Mouse (Mus musculus): ENCODE data around the gene Tmem121b. TPM values are rescaled to one million over a fixed set of nuclear protein-coding genes. Genes with fewer than 3 reads are reported as not detected.

Tmem121b gene
- total RNA-seq, 2 experiments from 2014 or later = 0.13 to 0.15 TPM

DNA sequence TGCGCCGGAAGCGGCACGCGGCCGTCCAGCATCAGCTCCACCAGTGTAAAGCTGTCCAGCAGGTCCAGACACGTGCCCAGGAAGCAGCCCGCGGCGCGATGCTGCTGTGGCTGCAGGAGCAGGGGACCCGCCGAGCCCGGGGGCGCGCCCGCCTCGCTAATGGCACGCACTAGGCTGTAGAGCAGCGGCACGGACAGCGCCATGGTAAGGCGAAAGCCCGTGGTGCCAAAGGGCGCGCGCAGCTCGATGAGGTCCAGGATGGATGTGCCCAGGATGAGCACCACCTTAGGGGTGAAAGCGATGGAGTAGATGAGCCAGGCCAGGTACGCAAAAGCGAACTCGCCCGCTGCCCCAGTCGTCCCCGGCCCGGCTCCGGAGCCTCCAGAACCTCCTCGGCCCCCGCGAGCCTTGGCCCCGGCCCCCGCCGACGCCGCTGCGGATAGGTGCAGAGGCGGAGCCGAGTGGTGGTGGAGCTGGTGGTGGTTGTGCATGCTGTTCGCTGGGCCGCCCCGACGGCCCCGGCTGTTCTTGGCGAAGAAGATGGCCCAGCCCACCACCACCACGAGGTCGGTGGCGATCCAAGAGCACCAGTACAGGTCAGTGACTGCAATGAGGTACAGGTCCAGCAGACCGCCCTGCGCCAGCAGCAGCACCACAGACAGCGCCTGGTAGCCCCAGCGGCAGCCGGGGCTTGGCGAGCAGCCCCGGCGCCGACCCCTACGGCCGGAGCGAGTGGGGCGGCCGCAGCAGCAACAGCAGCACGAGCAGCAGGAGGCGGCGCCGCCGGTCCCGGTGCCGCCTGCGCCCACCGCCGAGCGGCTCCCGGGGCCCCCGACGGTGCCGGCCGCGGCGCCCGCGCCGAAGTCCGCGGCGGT lies 871 bp downstream of the Tmem121b start:
- no peak for DNase-seq (ENCODE audit: low spot score in 2 of 2)

DNA sequence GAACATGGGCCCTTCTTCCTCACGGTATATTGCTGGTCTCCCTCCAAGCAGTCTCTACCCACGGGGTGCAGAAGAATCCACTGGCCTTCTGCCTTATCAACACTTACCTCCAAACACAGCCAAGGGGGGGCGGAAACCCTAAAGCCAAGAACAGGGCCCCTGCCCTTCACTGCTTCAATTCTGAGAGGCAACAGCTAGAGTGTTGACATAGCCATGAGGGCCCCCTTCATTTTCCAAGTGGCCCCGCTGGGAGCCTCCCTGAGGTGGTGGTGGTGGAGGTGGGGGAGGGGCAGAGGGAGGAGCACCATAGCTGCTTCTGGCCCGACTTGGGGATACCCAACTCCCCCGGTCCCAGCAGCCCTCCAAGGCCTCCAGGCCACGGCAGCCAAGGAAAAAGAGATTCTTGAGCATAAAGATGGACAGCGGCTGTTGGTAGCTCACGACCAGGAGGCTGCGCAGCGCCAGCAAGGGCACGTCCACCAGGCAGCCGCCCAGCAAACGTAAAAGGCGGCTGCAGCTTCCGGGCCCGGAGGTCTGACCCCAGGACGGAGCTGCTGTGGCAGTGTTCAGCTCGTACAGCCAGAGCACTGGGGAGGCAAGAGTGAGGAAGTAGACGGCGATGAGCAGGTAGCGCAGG lies 1.6 kb downstream of the Tmem121b start:
- DNase-seq (ENCODE audit: low spot score in 2 of 2) = no peak

DNA sequence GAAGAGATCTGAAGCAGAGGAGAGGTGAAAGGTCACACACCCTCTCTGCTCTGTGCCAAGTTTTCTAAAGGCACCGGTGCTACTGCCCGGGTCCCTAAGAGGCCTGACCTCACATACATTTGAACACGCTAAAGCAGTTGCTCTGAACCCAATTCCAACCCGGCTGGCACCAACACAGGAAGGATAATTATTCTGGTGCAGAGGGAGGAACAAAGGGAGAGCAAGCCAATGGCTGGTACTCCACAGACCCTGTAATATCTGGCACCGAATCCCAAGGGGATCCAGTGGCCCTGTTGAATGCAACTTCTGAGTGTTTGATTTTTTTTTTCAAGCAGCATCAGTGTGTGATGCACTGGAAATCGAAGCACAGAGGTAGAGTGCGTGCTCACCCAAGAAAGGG lies 2.5 kb downstream of the Tmem121b start:
- DNase-seq (ENCODE audit: low spot score in 2 of 2) = no peak

DNA sequence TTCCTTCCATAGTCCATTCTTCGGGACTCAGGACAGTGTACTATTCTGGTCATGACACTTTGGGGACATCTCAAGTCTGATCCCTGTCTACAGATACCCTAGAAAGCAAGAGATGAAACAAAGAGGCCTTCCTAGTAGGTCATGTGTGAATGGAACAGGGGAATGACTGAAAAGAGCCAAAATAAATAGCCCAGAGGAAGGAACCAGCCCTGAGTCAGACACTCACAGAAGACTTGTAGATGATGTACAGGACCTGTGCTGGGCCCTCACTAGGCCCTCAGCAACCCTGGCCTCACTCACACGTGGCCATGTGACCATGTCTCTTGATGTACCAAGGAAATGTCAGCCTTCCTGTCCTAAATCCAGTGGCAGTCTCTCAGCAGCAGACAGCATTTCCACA lies 4.1 kb downstream of the Tmem121b start:
- DNase-seq (ENCODE audit: low spot score in 2 of 2) = no peak

DNA sequence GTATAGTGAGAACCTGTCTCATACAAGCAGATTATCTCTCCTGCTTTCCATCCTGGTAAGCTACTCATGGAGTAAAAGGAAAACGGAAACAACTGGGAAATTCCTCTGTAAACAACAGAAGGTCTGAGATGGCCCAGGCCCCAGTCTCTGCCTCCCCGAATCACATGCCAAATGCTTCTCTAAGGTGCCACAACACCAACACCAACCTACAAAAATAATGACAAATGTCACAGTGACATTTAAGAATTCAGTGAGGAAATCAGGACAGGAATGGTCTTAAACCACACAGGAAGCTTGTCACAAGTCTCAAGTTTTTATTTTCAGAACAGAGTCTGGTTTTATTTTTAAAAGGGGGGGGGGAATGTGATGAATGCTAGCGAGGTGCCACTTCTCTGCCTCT lies 5.0 kb downstream of the Tmem121b start:
- no peak for DNase-seq (ENCODE audit: low spot score in 2 of 2)

DNA sequence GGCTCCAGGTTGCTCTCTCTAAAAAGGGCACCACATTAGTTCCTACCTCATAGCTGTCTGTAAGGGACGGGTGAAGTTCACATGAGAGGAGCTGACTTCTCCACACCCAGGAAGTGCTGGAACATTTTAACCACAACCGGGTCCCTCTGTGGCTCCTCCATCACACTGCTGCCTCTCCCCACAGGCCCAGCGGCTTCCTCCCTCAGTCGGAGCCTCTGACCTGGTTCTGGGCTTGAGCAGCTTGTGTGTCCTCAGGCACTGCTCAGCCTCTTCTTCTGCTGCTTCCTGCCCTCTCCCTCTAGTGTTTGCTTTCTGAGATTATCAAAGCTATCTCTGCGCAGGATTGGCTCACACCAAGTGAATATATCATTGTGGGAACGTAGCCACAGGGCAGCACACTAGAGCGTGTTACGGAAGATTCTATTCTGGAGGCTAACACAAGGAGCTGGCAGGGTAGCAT lies 7.5 kb downstream of the Tmem121b start:
- no peak for DNase-seq (ENCODE audit: low spot score in 2 of 2)

DNA sequence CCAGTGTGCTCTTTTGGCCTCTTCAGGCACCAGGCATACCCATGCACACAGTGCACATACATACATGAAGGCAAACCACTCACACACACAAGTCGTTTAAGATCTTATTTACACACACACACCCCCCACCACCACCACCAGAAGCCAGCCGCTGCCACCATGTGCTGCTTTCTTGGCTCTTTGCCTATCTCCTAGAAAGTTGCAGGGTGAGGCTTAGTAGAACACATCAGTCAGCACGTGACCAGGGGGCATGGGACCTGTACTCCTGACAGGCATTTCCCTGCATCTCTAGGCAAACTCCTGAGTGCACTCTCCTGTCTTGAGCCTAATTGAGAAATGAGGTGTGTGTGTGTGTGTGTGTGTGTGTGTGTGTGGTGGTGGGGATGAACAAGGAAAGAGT lies 8.6 kb downstream of the Tmem121b start:
- DNase-seq (ENCODE audit: low spot score in 2 of 2) = no peak

DNA sequence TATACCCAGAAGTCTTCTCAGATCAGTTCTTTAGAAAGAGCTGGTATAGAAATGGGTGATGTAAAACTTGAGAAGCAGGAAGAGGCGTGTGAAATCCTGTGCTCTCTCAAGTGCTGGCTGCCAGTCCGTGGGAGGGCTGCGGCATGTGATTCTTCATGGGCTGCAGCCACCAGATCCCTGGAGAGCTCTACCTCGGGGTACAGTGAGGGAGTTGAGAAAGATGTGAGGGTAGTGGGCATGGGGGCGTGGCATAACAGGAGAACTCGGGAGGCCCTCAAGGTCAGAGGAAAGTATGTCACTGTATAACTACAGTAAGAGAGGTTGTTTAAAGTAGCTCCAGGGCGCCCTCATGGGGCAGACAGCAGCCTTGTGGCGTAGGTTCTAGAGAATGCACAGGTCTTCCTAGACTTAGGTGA lies 10.4 kb downstream of the Tmem121b start:
- DNase-seq (ENCODE audit: low spot score in 2 of 2) = no peak

DNA sequence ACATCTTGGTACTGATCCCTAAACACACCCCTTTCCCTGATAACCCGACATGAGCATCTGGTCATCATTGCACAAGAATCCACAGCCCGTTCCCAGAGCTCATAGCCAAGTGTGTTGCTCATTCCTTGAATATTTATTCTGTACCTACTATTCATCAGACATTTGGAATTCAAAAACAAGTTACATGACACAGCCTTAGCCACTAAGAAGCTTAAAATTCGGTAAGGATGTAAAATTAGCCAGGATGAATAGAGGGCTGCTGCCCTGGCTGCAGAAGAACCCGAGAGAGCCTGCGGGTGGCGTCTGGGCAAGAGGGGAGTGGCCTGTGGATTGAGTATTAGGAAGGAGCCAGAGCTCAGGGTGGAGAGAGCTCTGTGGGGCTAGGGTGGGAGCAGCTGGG lies 10.9 kb downstream of the Tmem121b start:
- peak in 1 of 2 experiments; percentile 16 for DNase-seq (ENCODE audit: low spot score in 2 of 2)

DNA sequence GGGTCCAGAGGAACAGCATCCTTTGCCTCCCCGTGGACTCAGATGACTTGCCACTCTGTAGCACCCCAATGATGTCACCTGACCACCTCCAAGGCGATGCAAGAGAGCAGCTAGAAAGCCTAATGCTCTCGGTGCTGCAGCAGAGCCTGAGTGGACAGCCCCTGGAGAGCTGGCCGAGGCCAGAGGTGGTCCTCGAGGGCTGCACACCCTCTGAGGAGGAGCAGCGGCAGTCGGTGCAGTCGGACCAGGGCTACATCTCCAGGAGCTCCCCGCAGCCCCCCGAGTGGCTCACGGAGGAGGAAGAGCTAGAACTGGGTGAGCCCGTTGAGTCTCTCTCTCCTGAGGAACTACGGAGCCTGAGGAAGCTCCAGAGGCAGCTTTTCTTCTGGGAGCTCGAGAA lies 11.6 kb downstream of the Tmem121b start:
- DNase-seq (ENCODE audit: low spot score in 2 of 2) = no peak

DNA sequence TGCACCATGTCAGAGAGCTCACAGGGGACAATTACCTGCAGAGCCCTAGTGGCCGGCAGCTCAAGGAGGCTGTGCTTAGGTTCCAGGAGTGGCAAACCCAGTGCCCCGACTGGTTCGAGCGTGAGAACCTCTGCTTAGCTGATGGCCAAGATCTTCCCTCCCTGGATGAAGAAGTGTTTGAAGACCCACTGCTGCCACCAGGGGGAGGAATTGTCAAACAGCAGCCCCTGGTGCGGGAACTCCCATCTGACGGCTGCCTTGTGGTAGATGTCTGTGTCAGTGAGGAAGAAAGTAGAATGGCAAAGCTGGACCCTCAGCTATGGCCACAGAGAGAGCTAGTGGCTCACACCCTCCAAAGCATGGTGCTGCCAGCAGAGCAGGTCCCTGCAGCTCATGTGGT lies 12.1 kb downstream of the Tmem121b start:
- DNase-seq (ENCODE audit: low spot score in 2 of 2) = peak in 1 of 2 experiments; percentile 15

DNA sequence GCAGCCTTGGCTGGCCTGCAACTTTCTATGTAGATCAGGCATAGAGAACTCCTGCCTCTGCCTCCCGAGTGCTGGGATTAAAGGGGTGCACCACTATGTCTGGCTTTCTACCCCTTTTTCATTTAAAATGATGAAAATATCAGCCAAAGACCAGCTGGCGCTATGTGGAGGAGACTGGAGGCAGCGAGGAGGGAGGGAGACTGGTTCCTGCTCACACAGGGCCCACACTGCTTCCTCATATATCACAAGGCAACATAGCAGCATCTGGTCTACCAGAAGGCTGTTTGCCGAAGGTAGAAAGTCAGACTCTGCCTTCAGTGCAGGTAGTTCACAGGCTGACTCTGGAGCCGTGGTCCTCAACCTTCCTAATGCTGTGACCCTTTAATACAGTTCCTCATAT lies 13.2 kb downstream of the Tmem121b start:
- no peak for DNase-seq (ENCODE audit: low spot score in 2 of 2)

DNA sequence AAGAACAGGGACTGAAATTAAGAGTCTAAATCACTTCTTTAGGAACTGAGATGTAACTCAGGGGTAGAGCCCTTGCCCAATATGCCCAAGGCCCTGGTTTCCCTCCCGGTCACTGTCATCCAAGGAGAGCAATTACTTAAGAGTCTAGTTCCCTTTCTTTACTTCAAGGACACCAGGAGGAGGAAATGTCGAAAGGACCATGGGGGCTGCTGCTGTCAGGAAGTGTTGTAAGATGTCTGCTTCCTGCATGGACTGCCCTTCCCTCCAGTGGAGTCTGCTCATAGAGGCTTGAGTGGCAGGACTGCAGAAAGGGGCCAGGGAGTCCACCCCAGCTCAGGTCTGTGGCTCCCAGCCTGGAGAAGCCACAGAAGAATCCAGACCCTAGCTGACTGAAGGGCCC lies 14.3 kb downstream of the Tmem121b start:
- no peak for DNase-seq (ENCODE audit: low spot score in 2 of 2)

DNA sequence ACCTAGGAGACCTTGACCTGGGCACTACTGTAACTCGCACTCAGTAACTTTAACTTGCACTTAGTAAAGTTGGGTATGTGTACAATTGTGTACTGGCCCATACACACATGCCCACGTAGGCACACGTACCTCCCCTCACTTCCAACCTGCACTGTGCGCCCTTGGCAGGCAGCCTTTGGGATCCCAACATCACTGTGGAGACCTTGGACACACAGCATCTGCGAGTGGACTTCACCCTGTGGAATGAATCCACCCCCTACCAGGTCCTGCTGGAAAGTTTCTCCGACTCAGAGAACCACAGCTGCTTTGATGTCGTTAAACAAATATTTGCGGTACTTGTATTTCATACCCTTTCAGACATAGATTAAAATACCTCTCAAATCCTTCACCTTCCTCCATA lies 18.3 kb downstream of the Tmem121b start:
- DNase-seq (ENCODE audit: low spot score in 2 of 2) = peak in 1 of 2 experiments; percentile 12

DNA sequence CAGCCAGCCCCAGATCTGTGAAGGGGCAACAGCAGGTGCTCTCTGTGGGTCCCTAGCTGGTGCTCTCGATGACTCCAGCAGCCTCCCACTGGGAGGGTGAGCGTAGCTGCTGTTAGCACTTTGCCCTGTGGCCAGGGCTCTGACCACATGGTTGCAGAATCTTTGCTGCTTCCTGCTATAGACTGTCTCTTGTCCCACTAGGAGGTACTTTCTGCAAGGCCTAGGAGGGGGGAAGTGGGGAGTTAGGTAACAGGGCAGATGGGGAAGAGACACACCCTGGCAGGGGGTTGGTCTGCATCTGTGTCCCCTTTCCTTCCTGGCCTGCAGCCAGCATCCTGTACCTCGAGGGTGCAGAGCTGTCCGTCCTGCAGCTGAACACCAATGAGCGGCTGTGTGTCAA lies 20.2 kb downstream of the Tmem121b start:
- peak in 1 of 2 experiments; percentile 15 for DNase-seq (ENCODE audit: low spot score in 2 of 2)

DNA sequence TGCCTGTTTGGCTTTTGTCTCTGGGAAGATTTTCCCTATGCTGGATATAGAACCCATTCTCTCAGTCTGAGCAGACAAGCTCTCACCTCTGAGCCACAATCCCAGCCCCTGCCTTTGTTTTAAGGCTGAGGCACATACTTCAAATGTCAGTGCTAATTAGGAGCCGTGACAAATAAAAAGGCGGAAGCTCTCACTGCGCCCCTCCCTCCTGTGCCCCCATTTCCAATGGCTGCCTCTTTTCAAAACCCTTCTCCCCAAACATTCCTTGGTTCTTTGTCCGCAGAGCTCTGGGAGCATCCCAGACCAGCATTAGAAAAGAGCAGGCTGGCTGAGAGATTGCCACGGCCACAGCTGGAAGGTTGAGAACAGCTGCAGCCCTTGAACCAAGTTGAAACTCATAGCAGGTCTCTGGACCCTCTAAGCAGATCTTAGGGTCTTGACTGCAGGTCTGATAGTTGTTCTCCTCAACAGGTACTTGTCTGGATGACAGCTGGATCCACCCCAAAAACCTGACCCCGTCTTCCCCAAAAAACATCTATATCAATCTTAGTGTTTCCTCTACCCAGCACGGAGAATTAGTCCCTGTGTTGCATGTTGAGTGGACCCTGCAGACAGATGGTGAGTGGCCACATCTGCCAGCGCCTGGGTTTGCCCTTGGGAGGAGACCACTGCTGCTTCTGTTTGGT lies 21.0 kb downstream of the Tmem121b start:
- no peak for DNase-seq (ENCODE audit: low spot score in 2 of 2)

DNA sequence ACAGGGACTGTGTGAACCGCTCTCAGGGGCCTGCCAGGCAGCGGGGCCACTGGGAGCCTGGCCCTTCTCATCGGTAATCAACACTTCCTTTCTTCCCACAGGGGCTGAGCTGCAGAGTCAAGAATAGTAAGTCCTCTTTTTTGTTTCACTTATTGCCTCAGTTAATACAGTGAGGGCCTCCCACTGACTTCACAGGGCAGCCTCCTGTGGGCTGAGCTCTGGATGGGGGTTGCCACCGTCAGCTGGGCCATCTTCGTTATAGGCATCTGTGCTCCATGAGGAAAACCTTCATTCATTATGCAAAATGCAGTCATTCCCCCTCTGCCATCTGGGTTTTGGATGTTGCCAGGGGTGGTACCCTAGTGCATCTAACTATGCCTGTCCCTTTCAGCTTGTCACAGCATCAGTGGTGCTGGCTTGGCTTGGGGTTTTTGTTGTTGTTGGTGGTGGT lies 21.6 kb downstream of the Tmem121b start:
- DNase-seq (ENCODE audit: low spot score in 2 of 2) = peak in 1 of 2 experiments; percentile 12

DNA sequence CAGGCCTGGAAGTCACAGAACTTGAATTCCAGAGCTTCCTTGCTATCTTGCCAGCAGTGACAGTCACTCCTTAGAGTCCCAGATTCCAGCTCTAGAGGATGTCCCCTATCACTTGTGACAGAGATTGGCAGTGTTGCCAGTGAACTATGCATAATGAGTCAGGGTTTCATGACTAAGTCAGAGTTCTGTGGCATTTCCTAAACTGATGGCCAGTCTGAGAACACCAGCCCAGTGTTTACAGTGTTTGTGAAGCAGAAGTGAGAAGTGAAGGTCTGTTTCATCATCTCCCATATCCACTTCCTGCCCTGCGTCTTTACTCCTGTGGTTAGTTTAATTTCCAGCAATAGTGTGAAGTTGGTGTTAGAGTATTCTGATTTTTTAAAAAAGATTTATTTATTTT lies 22.9 kb downstream of the Tmem121b start:
- no peak for DNase-seq (ENCODE audit: low spot score in 2 of 2)

DNA sequence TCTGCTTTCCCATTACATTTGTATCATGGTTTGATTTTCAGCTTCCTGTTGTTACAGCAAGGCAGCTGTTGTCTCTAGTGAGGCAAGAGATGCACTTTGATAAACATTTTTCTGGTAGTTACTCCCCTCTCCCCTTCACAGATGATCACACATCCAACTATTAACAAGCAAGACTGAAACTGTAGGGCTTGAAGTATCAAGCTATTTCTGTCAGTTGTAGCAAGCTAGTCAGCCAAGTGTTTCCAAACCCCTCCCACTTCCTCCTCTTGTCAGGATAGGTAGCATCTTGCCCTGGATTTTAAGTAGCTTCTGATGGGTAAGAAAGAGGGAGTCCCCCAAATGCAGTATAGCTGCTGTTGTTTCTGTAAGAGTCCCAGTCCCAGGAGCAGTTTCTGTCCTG lies 23.8 kb downstream of the Tmem121b start:
- no peak for DNase-seq (ENCODE audit: low spot score in 2 of 2)

DNA sequence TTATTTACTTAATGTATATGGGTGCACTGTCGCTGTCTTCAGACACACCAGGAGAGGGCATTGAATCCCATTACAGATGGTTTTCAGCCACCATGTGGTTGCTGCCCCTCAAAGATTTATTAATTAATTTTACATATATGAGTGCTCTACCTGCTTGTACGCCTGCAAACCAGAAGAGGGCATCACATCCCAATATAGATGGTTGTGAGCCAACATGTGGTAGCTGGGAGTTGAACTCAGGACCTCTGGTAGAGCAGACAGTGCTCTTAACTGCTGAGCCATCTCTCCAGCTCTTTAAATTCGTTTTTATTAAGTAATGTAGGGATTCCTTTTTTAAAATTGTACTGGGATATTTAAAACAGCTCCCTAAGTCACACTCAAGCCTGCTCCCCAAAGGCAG lies 24.3 kb downstream of the Tmem121b start:
- DNase-seq (ENCODE audit: low spot score in 2 of 2) = no peak

DNA sequence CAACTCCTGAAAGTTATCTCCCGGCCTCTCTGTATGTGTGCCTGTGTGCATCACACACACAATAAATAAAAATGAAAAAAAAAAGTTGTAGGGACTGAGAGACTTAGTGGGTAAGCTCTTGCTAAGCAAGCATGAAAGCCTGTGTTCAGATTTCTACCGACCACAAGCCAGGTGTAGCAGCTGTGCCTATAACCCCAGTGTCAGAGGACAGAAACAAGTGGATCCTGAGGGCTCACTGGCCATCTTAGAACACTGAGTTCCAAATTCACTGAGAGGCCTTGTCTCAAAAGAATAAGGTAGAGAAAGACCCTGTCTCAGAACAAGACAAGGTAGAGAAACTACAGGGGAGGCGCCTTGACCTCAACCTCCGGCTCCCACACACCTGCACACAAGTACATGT lies 25.3 kb downstream of the Tmem121b start:
- no peak for DNase-seq (ENCODE audit: low spot score in 2 of 2)

Measured in gastrocnemius, postnatal 4 days (tissue).